Comparison of ENCODE assay signal across 15 mouse cellular contexts in genomic region chr19:23193076-23193475, GRCm38 (mm10).
"Had no signal": no experiment of that assay in that cellular context is flagged by ENCODE, and none has a peak within 500 bp of the region (broad histone marks: within the 10 kb centered on the region; RNA-seq: fewer than 3 reads in every experiment).

No protein-coding gene starts in this region.

- H3K4me3 ChIP-seq: liver, embryonic 13.5 days; liver, embryonic 15.5 days; lung, embryonic 15.5 days; midbrain, embryonic 13.5 days; midbrain, embryonic 15.5 days; neural tube, embryonic 12.5 days; stomach, embryonic 15.5 days had no signal

- H3K4me1 ChIP-seq: liver, embryonic 13.5 days; liver, embryonic 15.5 days; lung, embryonic 15.5 days; midbrain, embryonic 13.5 days; midbrain, embryonic 15.5 days; neural tube, embryonic 12.5 days; stomach, embryonic 15.5 days had no signal

- ATAC-seq: liver, postnatal 0 days; lung, postnatal 0 days; midbrain, embryonic 13.5 days; midbrain, embryonic 15.5 days had no signal

- H3K36me3 ChIP-seq: liver, embryonic 15.5 days; lung, embryonic 15.5 days; stomach, embryonic 15.5 days had no signal

- H3K27me3 ChIP-seq: liver, embryonic 13.5 days; liver, embryonic 15.5 days; lung, embryonic 15.5 days; midbrain, embryonic 13.5 days; midbrain, embryonic 15.5 days; neural tube, embryonic 12.5 days; stomach, embryonic 15.5 days had no signal

- H3K9me3 ChIP-seq: liver, embryonic 13.5 days; liver, embryonic 15.5 days; lung, embryonic 15.5 days; midbrain, embryonic 13.5 days; midbrain, embryonic 15.5 days; neural tube, embryonic 12.5 days; stomach, embryonic 15.5 days had no signal

- DNase-seq: liver, embryonic 13.5 days; liver, postnatal 0 days; lung, adult 2 months; lung, postnatal 4 days; right cerebral cortex, postnatal 14 days; thymus, adult 2 months; thymus, postnatal 25 days; thymus, postnatal 4 days had no signal
